Mouse (Mus musculus) heart, embryonic 11.5 days (tissue): ENCODE results near the gene Zc3hc1. TPM values are rescaled to one million over a fixed set of nuclear protein-coding genes. Genes with fewer than 3 reads are reported as not detected.
"Not testable (repeated sequence)": the region's sequence is repeated elsewhere in the genome, so short reads cannot be mapped to it uniquely, and the experiment has no call there.

Experiments
- ATAC-seq: fragments of 200-750 bp; cut with Nextera tagmentation; replicated peaks from 2 replicates; pipeline ENCODE4 v1.8.0; 2017; ENCODE audit warnings: moderate library complexity; ENCODE audit not compliant: insufficient number of reproducible peaks, low FRiP score, low TSS enrichment
- H3K27ac ChIP-seq: fragments of 300-500 bp; sonication (generic); 2 replicates; pipeline ENCODE4 v1.5.1; 2014; ENCODE audit warnings: mild to moderate bottlenecking, low read depth, low read length
- H3K27me3 ChIP-seq: fragments of 300-500 bp; sonication (generic); 2 replicates; pipeline ENCODE4 v1.6.1; 2014; ENCODE audit warnings: mild to moderate bottlenecking, low read length, mixed read lengths; ENCODE audit not compliant: control insufficient read depth, insufficient read depth
- H3K36me3 ChIP-seq: fragments of 300-500 bp; sonication (generic); 2 replicates; pipeline ENCODE4 v1.6.1; 2014; ENCODE audit warnings: mild to moderate bottlenecking, low read length, moderate library complexity, mixed read lengths; ENCODE audit not compliant: control insufficient read depth, insufficient read depth
- H3K4me1 ChIP-seq: fragments of 300-500 bp; sonication (generic); 2 replicates; pipeline ENCODE4 v1.6.1; 2014; ENCODE audit warnings: low read length; ENCODE audit not compliant: control insufficient read depth, insufficient read depth
- H3K4me2 ChIP-seq: fragments of 300-500 bp; sonication (generic); 2 replicates; pipeline ENCODE4 v1.6.1; 2014; ENCODE audit warnings: mild to moderate bottlenecking, moderate library complexity
- H3K4me3 ChIP-seq: fragments of 300-500 bp; sonication (generic); 2 replicates; pipeline ENCODE4 v1.5.1; 2014; ENCODE audit warnings: low read depth, low read length
- H3K9ac ChIP-seq: fragments of 300-500 bp; sonication (generic); 2 replicates; pipeline ENCODE4 v1.6.1; 2014; ENCODE audit warnings: mild to moderate bottlenecking, low read depth, low read length, moderate library complexity
- H3K9me3 ChIP-seq: fragments of 300-500 bp; sonication (generic); replicated peaks from 2 replicates; pipeline ENCODE4 v1.6.1; 2016; ENCODE audit warnings: low read length; ENCODE audit not compliant: control insufficient read depth
- WGBS: fragments of 180-500 bp; shearing (Covaris S2); extraction: QIAGEN DNeasy Blood & Tissue Kit; methylation state at CpG from one replicate; pipeline ENCODE4 v1.1.7; 2014; ENCODE audit not compliant: insufficient replicate concordance; 5-methylcytosine and 5-hydroxymethylcytosine counted together
- polyA plus RNA-seq: library from polyadenylated mRNA; unstranded; fragments of >200 nt; fragmentation: Nextera tagmentation; extraction: Ambion mirVana; gene quantifications from 2 replicates; pipeline ENCODE4 v1.2.1, GENCODE M21; 2014

The Zc3hc1 gene
- polyA plus RNA-seq, 1 experiment from 2014 or later, result 54.6 TPM

DNA sequence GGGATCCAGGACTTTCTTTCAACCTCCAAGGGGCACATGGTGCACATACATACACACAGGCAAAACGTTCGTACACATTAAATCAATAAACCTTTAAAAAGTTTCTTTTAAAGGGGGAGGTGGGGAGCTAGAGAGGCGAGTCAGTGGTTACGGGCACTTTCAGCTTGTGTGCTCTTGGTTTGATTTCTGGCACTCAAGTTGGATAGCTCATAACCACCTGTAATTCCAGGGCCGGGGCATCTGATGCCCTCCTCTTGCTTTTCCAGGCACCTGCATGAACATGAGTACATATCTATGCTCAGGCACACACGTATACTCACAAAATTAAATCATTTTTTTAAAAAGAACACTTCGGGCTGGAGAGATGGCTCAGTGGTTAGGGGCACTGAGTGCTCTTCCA is 1.2 kb upstream of the Zc3hc1 start:
- H3K4me3 ChIP-seq, result no peak overlapping the region
- no peaks in the 10 kb centered on the region for H3K9me3 ChIP-seq
- 83% methylated on average over 7 of the region's 7 CpGs for WGBS
- no peak overlapping the region for H3K4me2 ChIP-seq
- H3K9ac ChIP-seq, result no peak overlapping the region
- H3K27me3 ChIP-seq, result no peaks in the 10 kb centered on the region
- H3K4me1 ChIP-seq, result no peaks in the 10 kb centered on the region
- no peak for ATAC-seq
- H3K27ac ChIP-seq, result no peak overlapping the region
- H3K36me3 ChIP-seq, result no peaks in the 10 kb centered on the region

DNA sequence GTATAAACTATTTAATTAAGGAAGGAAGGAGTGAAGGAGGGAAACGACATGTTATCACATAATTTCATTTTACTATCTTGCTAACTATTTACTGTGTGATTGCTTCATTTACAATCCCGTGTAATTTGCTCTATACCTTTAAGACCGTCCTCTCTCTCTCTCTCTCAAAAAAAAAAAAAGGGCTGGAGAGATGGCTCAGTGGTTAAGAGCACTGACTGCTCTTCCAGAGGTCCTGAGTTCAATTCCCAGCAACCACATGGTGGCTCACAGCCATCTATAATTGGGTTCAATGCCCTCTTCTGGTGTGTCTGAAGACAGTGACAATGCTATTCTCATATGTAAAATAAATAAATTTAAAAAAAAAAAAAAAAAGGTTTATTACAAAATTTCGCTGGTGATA is 557 bp downstream of the Zc3hc1 start:
- H3K36me3 ChIP-seq, result peaks cover 11% of the 10 kb centered on the region
- ATAC-seq, H3K27ac ChIP-seq, H3K4me1 ChIP-seq, H3K27me3 ChIP-seq, H3K9me3 ChIP-seq: not testable (repeated sequence)
- peak overlapping the region; percentile 85 for H3K9ac ChIP-seq
- H3K4me3 ChIP-seq, result peak overlapping the region; percentile 73
- peak overlapping the region; percentile 60 for H3K4me2 ChIP-seq
- 22% methylated on average over 4 of the region's 4 CpGs for WGBS

DNA sequence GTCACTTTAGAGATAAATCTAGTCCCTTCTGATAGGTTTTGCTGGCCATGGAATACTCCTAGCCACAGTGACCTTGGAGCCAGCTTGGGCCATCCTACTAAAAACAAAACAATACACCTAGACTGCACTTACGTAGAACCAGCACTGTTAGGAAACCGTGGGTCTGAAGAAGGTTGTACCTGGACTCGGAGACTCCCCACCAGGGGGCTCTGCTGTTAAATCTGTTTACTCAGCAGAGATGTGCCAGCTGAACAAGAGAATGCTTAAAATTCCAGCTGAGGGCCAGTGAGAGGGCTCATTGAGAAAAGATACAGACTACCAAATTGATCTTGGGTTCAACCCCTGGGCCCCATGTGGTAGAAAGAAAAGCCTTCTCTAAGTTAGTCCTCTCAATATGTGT is 9.7 kb downstream of the Zc3hc1 start:
- Histone ChIP-seq H3K9ac (no peak overlapping the region), H3K27me3 (no peaks in the 10 kb centered on the region), H3K4me3 (no peak overlapping the region), H3K36me3 (peaks cover 28% of the 10 kb centered on the region), H3K4me1 (0 out of 2 replicates have a peak, but pooled peaks cover 6% of the 10 kb centered on the region), H3K27ac (no peak overlapping the region), H3K9me3 (no peaks in the 10 kb centered on the region), H3K4me2 (no peak overlapping the region)
- WGBS, result 65% methylated on average over 3 of the region's 3 CpGs
- ATAC-seq, result no peak

DNA sequence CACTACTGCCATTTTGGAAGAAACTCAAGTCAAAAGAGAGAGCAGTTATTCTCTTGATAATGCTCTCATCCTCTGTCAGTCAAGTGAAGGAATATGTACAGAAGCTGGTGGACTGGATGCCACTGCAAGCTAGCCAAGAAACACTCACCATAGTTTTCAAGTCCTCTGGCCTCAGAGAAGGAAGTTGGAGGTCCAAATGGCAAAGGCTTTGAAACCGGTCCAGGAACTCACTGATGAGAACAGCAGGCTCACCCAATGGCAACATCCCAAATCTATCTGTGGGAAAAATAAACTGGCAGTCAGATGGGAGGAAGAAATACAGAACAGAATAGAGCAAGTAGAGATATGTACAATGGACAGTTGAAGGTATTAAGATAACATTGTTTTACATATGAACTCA is 15.0 kb downstream of the Zc3hc1 start:
- Histone ChIP-seq H3K9me3 (no peaks in the 10 kb centered on the region), H3K4me3 (no peak overlapping the region), H3K9ac (no peak overlapping the region), H3K4me1 (no peaks in the 10 kb centered on the region; the same call in 1 of the 2 replicates), H3K27ac (peak overlapping the region; percentile 42; the same call in 1 of the 2 replicates), H3K4me2 (no peak overlapping the region), H3K27me3 (no peaks in the 10 kb centered on the region), H3K36me3 (peaks cover 41% of the 10 kb centered on the region)
- WGBS, result 84% methylated on average over 1 of the region's 1 CpGs
- no peak for ATAC-seq

DNA sequence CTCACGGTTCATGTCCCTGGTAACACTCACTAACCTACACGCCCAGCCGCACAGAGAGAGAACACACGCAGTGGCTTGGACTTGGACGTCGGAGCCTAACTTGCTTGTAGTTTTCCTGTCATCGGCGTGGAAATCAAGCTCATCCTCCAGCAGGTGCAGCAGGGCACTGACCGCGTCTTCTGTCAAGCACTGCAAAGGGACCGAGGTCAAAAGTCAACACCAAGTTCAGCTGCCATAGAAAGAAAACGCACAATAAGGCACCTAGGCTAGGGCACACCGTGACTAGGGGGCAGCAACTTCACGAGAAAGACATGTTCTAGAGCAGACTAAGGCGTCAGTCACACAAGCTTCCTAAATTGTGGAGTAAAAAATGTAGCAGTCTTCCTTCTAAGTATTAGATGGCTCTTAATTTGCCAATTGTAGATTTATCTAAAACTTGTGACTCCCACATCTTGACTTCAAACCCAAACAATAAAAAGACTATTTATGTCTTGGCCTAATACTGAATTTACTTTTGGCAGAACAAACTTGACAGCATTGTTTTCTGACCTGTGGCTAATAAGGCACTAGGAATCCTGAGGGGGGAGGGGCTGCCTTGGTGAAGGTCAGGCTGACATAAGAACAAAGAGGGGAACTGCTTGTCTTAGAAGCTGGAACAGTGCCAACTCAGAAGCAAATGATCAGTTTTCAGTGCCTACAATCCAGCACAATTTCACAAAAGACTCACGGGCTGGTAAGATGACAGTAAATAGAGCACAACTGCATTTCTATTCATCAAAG is 15.9 kb downstream of the Zc3hc1 start:
- Histone ChIP-seq H3K4me1 (no peaks in the 10 kb centered on the region; the same call in 1 of the 2 replicates), H3K9me3 (no peaks in the 10 kb centered on the region), H3K4me2 (no peak overlapping the region), H3K4me3 (no peak overlapping the region), H3K36me3 (peaks cover 36% of the 10 kb centered on the region), H3K9ac (no peak overlapping the region), H3K27ac (peak overlapping the region; percentile 42; the same call in 1 of the 2 replicates), H3K27me3 (no peaks in the 10 kb centered on the region)
- ATAC-seq, result no peak
- 90% methylated on average over 16 of the region's 16 CpGs for WGBS

DNA sequence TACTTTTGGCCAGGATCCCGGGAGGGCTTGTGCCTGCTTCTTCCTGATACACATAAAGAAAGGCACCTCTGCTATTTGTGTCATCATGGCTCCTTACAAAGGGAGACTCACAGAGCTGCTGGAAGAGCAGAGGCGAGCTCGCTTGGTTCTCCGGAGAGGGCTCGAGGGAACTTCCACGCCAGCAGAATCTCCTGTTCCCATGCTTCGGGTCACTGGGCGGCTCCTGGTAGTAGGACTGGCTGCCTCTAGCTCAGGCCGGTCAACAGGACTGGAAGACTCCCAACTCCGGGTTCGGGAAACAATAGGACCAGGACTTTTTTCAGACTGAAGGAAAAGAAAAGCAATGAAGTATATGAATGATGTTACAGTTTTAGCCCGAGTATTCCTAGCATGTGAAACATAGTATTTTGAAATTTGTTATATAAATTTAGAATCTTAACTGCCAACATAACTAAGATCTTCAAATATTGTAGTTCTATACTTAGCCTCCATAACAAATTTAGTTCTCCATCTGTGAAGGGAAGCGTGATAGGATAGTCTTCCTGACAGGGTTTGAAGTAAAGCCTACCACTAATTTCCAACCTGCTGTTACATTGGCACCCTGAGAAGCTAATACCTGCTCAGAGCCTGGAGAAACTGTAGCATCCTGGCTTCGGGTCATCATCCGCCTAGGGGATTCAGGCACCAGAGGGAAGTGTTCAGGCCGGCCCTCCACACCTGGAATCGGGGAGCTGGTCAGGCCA is 18.0 kb downstream of the Zc3hc1 start:
- H3K27me3 ChIP-seq, result no peaks in the 10 kb centered on the region
- peaks cover 36% of the 10 kb centered on the region for H3K36me3 ChIP-seq
- no peak overlapping the region for H3K4me2 ChIP-seq
- WGBS, result 92% methylated on average over 17 of the region's 17 CpGs
- H3K4me1 ChIP-seq, result no peaks in the 10 kb centered on the region; the same call in 1 of the 2 replicates
- no peak overlapping the region for H3K27ac ChIP-seq
- H3K9me3 ChIP-seq, result no peaks in the 10 kb centered on the region
- H3K9ac ChIP-seq, result no peak overlapping the region
- ATAC-seq, result no peak
- H3K4me3 ChIP-seq, result no peak overlapping the region

DNA sequence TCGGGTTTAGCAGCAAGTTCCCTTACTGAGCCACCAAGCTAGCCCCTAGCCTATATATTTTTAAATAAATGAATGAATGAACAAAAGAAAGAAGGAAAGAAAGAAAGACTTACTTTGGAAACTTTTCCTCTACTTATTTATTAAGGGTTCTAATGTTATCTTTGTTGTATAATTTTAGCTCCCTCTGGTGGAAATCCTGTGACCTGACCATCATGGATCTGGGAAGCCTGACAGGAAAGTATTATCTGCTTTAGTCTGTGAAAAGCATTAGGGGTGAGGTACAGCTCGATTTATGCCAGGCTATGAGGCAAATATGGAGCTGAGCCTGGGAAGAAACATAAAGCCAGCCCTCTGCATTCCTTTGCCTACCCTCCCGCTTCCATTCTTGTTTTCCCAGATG is 21.5 kb downstream of the Zc3hc1 start:
- no peak overlapping the region for H3K4me3 ChIP-seq
- peaks cover 43% of the 10 kb centered on the region for H3K36me3 ChIP-seq
- no peak overlapping the region for H3K9ac ChIP-seq
- H3K27ac ChIP-seq, result no peak overlapping the region
- H3K9me3 ChIP-seq, result no peaks in the 10 kb centered on the region
- WGBS, result 75% methylated on average over 3 of the region's 3 CpGs
- no peak for ATAC-seq
- H3K27me3 ChIP-seq, result no peaks in the 10 kb centered on the region
- H3K4me2 ChIP-seq, result no peak overlapping the region
- no peaks in the 10 kb centered on the region for H3K4me1 ChIP-seq

DNA sequence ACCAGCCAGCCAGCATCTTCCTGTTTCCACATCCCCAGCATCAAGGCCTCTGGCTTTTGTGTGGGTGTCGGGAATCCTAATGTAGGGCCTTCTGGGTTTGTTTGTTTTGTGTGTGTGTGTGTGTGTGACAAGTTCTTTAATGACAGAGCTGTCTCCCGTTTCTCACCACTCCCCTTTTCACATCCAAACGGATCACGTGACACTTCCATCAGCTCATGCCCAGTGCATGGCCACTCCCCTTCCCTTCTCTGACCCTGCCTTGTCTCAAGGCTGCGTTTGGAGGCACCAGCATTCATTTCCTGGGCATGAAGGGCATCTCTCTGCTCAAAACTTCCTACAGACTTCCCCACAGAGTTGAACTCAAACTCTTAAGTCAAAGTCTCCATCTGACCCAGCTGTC is 27.0 kb downstream of the Zc3hc1 start:
- Histone ChIP-seq H3K27me3 (no peaks in the 10 kb centered on the region), H3K4me3 (no peak overlapping the region), H3K27ac (no peak overlapping the region), H3K9ac (no peak overlapping the region), H3K36me3 (peaks cover 21% of the 10 kb centered on the region), H3K4me2 (no peak overlapping the region), H3K9me3 (no peaks in the 10 kb centered on the region), H3K4me1 (peaks cover 4% of the 10 kb centered on the region)
- ATAC-seq, result no peak
- WGBS, result 39% methylated on average over 5 of the region's 5 CpGs
